Mouse (Mus musculus) CH12.LX (cell line): ENCODE measurements around the gene Rtel1. TPM values are rescaled to one million over a fixed set of nuclear protein-coding genes. Genes with fewer than 3 reads are reported as not detected.
A peak's percentile ranks its signal among the peaks of the same experiment; 100 is the strongest.

Source experiments
- DNase-seq: peaks from one replicate; pipeline ENCODE4 v3.0.0-alpha.2; 2013; ENCODE audit errors: extremely low read depth
- H3K27ac ChIP-seq: 2 replicates; pipeline ENCODE4 v1.5.1; 2012; ENCODE audit warnings: low read depth, mild to moderate bottlenecking, control low read depth, moderate library complexity; ENCODE audit not compliant: insufficient read depth
- H3K27me3 ChIP-seq: replicated peaks from 2 replicates; pipeline ENCODE3; 2012; ENCODE audit warnings: inconsistent platforms
- H3K36me3 ChIP-seq, 2 experiments: replicated peaks in 1 of 2; 2 replicates each; pipeline versions ENCODE3 to v1.6.1; 2012; ENCODE audit warnings: inconsistent platforms in 1 of 2, low read length in 1 of 2, mild to moderate bottlenecking in 1 of 2, mixed read lengths in 1 of 2, moderate library complexity in 1 of 2; ENCODE audit not compliant: control insufficient read depth in 1 of 2, insufficient read depth in 1 of 2
- H3K4me1 ChIP-seq, 2 experiments: 2 replicates each; pipeline ENCODE4 v1.6.1; 2012; ENCODE audit warnings: inconsistent platforms in 1 of 2, moderate library complexity in 1 of 2; ENCODE audit not compliant: insufficient read depth in 2 of 2, control insufficient read depth in 1 of 2
- H3K4me2 ChIP-seq: 2 replicates; pipeline ENCODE4 v1.6.1; 2012; ENCODE audit warnings: low read depth, mild to moderate bottlenecking, control low read depth; ENCODE audit not compliant: poor library complexity, insufficient read depth, severe bottlenecking
- H3K4me3 ChIP-seq, 3 experiments: fragments of 150-350 bp in 1 of 3; sonication (generic) in 1 of 3; replicated peaks in 1 of 3; 2 replicates each; pipeline versions ENCODE3 to v1.5.1; 2011 to 2012; ENCODE audit warnings: low read depth in 2 of 3, low read length in 2 of 3, mild to moderate bottlenecking in 2 of 3, moderate library complexity in 2 of 3, control low read depth in 1 of 3, improper control_type of control experiment in 1 of 3, inconsistent platforms in 1 of 3, mixed read lengths in 1 of 3; ENCODE audit not compliant: poor library complexity in 1 of 3
- H3K79me2 ChIP-seq: replicated peaks from 2 replicates; pipeline ENCODE4 v1.6.1; 2012; ENCODE audit warnings: mild to moderate bottlenecking, moderate library complexity; ENCODE audit not compliant: control insufficient read depth, poor library complexity, insufficient read depth, severe bottlenecking; ENCODE audit errors: extremely low read depth
- H3K9ac ChIP-seq: 2 replicates; pipeline ENCODE4 v1.6.1; 2012; ENCODE audit warnings: low read depth, mild to moderate bottlenecking, control low read depth, moderate library complexity; ENCODE audit not compliant: insufficient read depth
- H3K9me3 ChIP-seq: replicated peaks from 2 replicates; pipeline ENCODE3; 2012; ENCODE audit warnings: low read length, inconsistent platforms, mixed read lengths
- BHLHE40 ChIP-seq: IDR thresholded peaks from 2 replicates; pipeline ENCODE4 v1.6.1; 2011; ENCODE audit warnings: mild to moderate bottlenecking, low read depth, low read length, improper control_type of control experiment
- CHD1 ChIP-seq: IDR thresholded peaks from 2 replicates; pipeline ENCODE4 v1.6.1; 2012; ENCODE audit warnings: low read depth, low read length, improper control_type of control experiment, inconsistent platforms
- CHD2 ChIP-seq: IDR thresholded peaks from 2 replicates; pipeline ENCODE4 v1.6.1; 2011; ENCODE audit warnings: low read length, improper control_type of control experiment
- CTCF ChIP-seq, 2 experiments: IDR thresholded peaks in 1 of 2; conservative IDR thresholded peaks in 1 of 2; 2 replicates each; pipeline ENCODE4 v1.5.1; 2011 to 2012; ENCODE audit warnings: low read depth in 2 of 2, low read length in 2 of 2, improper control_type of control experiment in 1 of 2, inconsistent platforms in 1 of 2, mild to moderate bottlenecking in 1 of 2, moderate library complexity in 1 of 2
- E2F4 ChIP-seq: IDR thresholded peaks from 2 replicates; pipeline ENCODE4 v1.6.1; 2011; ENCODE audit warnings: low read depth, low read length, improper control_type of control experiment; ENCODE audit not compliant: insufficient replicate concordance
- ELF1 ChIP-seq: IDR thresholded peaks from 2 replicates; pipeline ENCODE4 v1.6.1; 2014; ENCODE audit warnings: low read depth, mild to moderate bottlenecking, inconsistent platforms, low read length, improper control_type of control experiment
- EP300 ChIP-seq: IDR thresholded peaks from 2 replicates; pipeline ENCODE4 v1.6.1; 2011; ENCODE audit warnings: low read length, improper control_type of control experiment
- ETS1 ChIP-seq: conservative IDR thresholded peaks from 2 replicates; pipeline ENCODE4 v1.6.1; 2012; ENCODE audit warnings: low read depth, mild to moderate bottlenecking, inconsistent platforms, low read length, improper control_type of control experiment, moderate library complexity
- GABPA ChIP-seq: IDR thresholded peaks from 2 replicates; pipeline ENCODE4 v1.6.1; 2012; ENCODE audit warnings: low read depth, low read length, improper control_type of control experiment, inconsistent platforms; ENCODE audit not compliant: insufficient replicate concordance
- HCFC1 ChIP-seq: IDR thresholded peaks from 2 replicates; pipeline ENCODE4 v1.6.1; 2012; ENCODE audit warnings: low read depth, mild to moderate bottlenecking, inconsistent platforms, low read length, improper control_type of control experiment
- IRF4 ChIP-seq: IDR thresholded peaks from 2 replicates; pipeline ENCODE4 v1.6.1; 2014; ENCODE audit warnings: low read depth, mild to moderate bottlenecking, inconsistent platforms, low read length, improper control_type of control experiment
- JUN ChIP-seq: IDR thresholded peaks from 2 replicates; pipeline ENCODE4 v1.6.1; 2011; ENCODE audit warnings: low read depth, mild to moderate bottlenecking, low read length, improper control_type of control experiment, moderate library complexity; ENCODE audit not compliant: insufficient read depth
- JUND ChIP-seq: conservative IDR thresholded peaks from 2 replicates; pipeline ENCODE4 v1.6.1; 2011; ENCODE audit warnings: low read depth, low read length, improper control_type of control experiment
- KAT2A ChIP-seq: IDR thresholded peaks from 2 replicates; pipeline ENCODE4 v1.6.1; 2012; ENCODE audit warnings: low read length, improper control_type of control experiment, inconsistent platforms; ENCODE audit not compliant: insufficient replicate concordance
- MAFK ChIP-seq: IDR thresholded peaks from 2 replicates; pipeline ENCODE4 v1.6.1; 2011; ENCODE audit warnings: low read length, improper control_type of control experiment; ENCODE audit not compliant: insufficient replicate concordance
- MAX ChIP-seq: IDR thresholded peaks from 2 replicates; pipeline ENCODE4 v1.6.1; 2011; ENCODE audit warnings: low read length, improper control_type of control experiment
- MAZ ChIP-seq: IDR thresholded peaks from 2 replicates; pipeline ENCODE4 v1.6.1; 2012; ENCODE audit warnings: low read depth, mild to moderate bottlenecking, inconsistent platforms, low read length, improper control_type of control experiment, moderate library complexity
- MEF2A ChIP-seq: IDR thresholded peaks from 2 replicates; pipeline ENCODE4 v1.6.1; 2014; ENCODE audit warnings: low read depth, mild to moderate bottlenecking, inconsistent platforms, low read length, improper control_type of control experiment, borderline replicate concordance
- MXI1 ChIP-seq: IDR thresholded peaks from 2 replicates; pipeline ENCODE4 v1.6.1; 2011; ENCODE audit warnings: mild to moderate bottlenecking, low read depth, low read length, improper control_type of control experiment
- MYC ChIP-seq: IDR thresholded peaks from 2 replicates; pipeline ENCODE4 v1.6.1; 2011; ENCODE audit warnings: low read depth, mild to moderate bottlenecking, improper control_type of control experiment, low read length
- NELFE ChIP-seq: IDR thresholded peaks from 2 replicates; pipeline ENCODE4 v1.6.1; 2011; ENCODE audit warnings: low read depth, low read length, improper control_type of control experiment
- NRF1 ChIP-seq: IDR thresholded peaks from 2 replicates; pipeline ENCODE4 v1.6.1; 2014; ENCODE audit warnings: low read depth, mild to moderate bottlenecking, inconsistent platforms, low read length, improper control_type of control experiment, moderate library complexity
- PAX5 ChIP-seq: IDR thresholded peaks from 2 replicates; pipeline ENCODE4 v1.6.1; 2012; ENCODE audit warnings: low read length, inconsistent platforms, mixed read lengths
- POLR2A ChIP-seq: IDR thresholded peaks from 2 replicates; pipeline ENCODE4 v1.6.1; 2011; ENCODE audit warnings: low read depth, mild to moderate bottlenecking, improper control_type of control experiment, low read length
- POLR2AphosphoS2 ChIP-seq: IDR thresholded peaks from 2 replicates; pipeline ENCODE4 v1.6.1; 2011; ENCODE audit warnings: low read depth, low read length, improper control_type of control experiment
- RAD21 ChIP-seq: IDR thresholded peaks from 2 replicates; pipeline ENCODE4 v1.6.1; 2011; ENCODE audit warnings: low read depth, mild to moderate bottlenecking, low read length, improper control_type of control experiment, moderate library complexity
- RCOR1 ChIP-seq: conservative IDR thresholded peaks from 2 replicates; pipeline ENCODE4 v1.6.1; 2012; ENCODE audit warnings: low read depth, mild to moderate bottlenecking, inconsistent platforms, low read length, improper control_type of control experiment
- SIN3A ChIP-seq: IDR thresholded peaks from 2 replicates; pipeline ENCODE4 v1.6.1; 2012; ENCODE audit warnings: low read length, improper control_type of control experiment, inconsistent platforms
- SMC3 ChIP-seq: IDR thresholded peaks from 2 replicates; pipeline ENCODE4 v1.6.1; 2011; ENCODE audit warnings: low read depth, low read length, improper control_type of control experiment
- TBP ChIP-seq: conservative IDR thresholded peaks from 2 replicates; pipeline ENCODE4 v1.6.1; 2011; ENCODE audit warnings: low read depth, low read length, improper control_type of control experiment
- TCF12 ChIP-seq: IDR thresholded peaks from 2 replicates; pipeline ENCODE4 v1.6.1; 2014; ENCODE audit warnings: low read depth, mild to moderate bottlenecking, inconsistent platforms, low read length, improper control_type of control experiment
- UBTF ChIP-seq: IDR thresholded peaks from 2 replicates; pipeline ENCODE4 v1.6.1; 2012; ENCODE audit warnings: low read depth, mild to moderate bottlenecking, inconsistent platforms, low read length, improper control_type of control experiment, moderate library complexity
- USF1 ChIP-seq: IDR thresholded peaks from 2 replicates; pipeline ENCODE4 v1.6.1; 2014; ENCODE audit warnings: low read depth, mild to moderate bottlenecking, inconsistent platforms, low read length, improper control_type of control experiment
- USF2 ChIP-seq: conservative IDR thresholded peaks from 2 replicates; pipeline ENCODE4 v1.6.1; 2011; ENCODE audit warnings: low read depth, low read length, improper control_type of control experiment
- ZC3H11A ChIP-seq: IDR thresholded peaks from 2 replicates; pipeline ENCODE4 v1.6.1; 2012; ENCODE audit warnings: low read depth, mild to moderate bottlenecking, inconsistent platforms, low read length, improper control_type of control experiment
- ZKSCAN1 ChIP-seq: IDR thresholded peaks from 2 replicates; pipeline ENCODE4 v1.6.1; 2012; ENCODE audit warnings: low read depth, inconsistent platforms, low read length, improper control_type of control experiment, borderline replicate concordance
- ZMIZ1 ChIP-seq: IDR thresholded peaks from 2 replicates; pipeline ENCODE4 v1.6.1; 2012; ENCODE audit warnings: low read depth, mild to moderate bottlenecking, inconsistent platforms, low read length, improper control_type of control experiment
- ZNF384 ChIP-seq: IDR thresholded peaks from 2 replicates; pipeline ENCODE4 v1.6.1; 2012; ENCODE audit warnings: low read depth, low read length, improper control_type of control experiment, inconsistent platforms
- dilution Hi-C: fragments of 300-500 bp; cut with MboI; formaldehyde crosslinking; loops from 2 replicates; pipeline ENCODE4 v1.14.3; 2020; ENCODE audit warnings: low sequenced_read_pairs; ENCODE audit not compliant: extremely low pct_unique_long_range_greater_than_20kb, extremely low pct_ligation_motif_present
- in situ Hi-C: fragments of 300-500 bp; cut with MboI; formaldehyde crosslinking; loops from 3 replicates; pipeline ENCODE4 v1.14.3; 2019; ENCODE audit warnings: low sequenced_read_pairs, low pct_ligation_motif_present, low pct_unique_long_range_greater_than_20kb, mixed read lengths
- polyA plus RNA-seq: library from polyadenylated mRNA; unstranded; fragments of >175 nt; gene quantifications from 2 replicates; pipeline ENCODE4 v1.2.1, GENCODE M21; 2012; ENCODE audit warnings: low read depth; ENCODE audit not compliant: insufficient read length
- total RNA-seq, 2 experiments: library from RNA; depleted of rRNA; stranded (reverse); fragments of 300-350 nt in 1 of 2; fragments of >200 nt in 1 of 2; gene quantifications; 2 replicates each; pipeline ENCODE4 v1.2.3; 2012 to 2014

The Rtel1 gene
- total and polyA plus RNA-seq, 3 experiments, result 65.4 to 89.2 (median 67.6) TPM

GRCm38 (mm10) chr2:181364860-181365596 lies 45.5 kb downstream of the Rtel1 start, which contains the start of the genes Zgpat and Arfrp1:
Gene Zgpat, plus strand, starts transcription at chr2:181364928.
Gene Arfrp1, minus strand, starts transcription at chr2:181365404.
- DNase-seq, result peak; percentile 82
- peak; percentile 83; the same call in 1 of the 2 replicates for TF ChIP-seq KAT2A
- TF ChIP-seq JUN, result no peak
- TF ChIP-seq ZMIZ1, result peak; percentile 51; the same call in 1 of the 2 replicates
- no peak for TF ChIP-seq CHD1
- no peak for TF ChIP-seq ZC3H11A
- no peak for TF ChIP-seq CTCF (conservative IDR thresholded peaks at IDR 0.05 in 1 of 2, IDR thresholded peaks at IDR 0.05 in 1 of 2; ENCODE audit: low read depth in 2 of 2, low read length in 2 of 2)
- no peak for TF ChIP-seq PAX5
- TF ChIP-seq CHD2, result no peak
- no peak; the same call in 1 of the 2 replicates for TF ChIP-seq ETS1
- TF ChIP-seq RAD21, result no peak
- TF ChIP-seq RCOR1, result no peak
- TF ChIP-seq TCF12, result peak; percentile 87
- 0 out of 2 replicates have a peak, but pooled peaks have one; percentile 21 for TF ChIP-seq TBP
- no peak for TF ChIP-seq E2F4
- TF ChIP-seq USF1, result peak; percentile 43
- no peak for TF ChIP-seq GABPA
- peak; percentile 93 for TF ChIP-seq ELF1
- TF ChIP-seq HCFC1, result peak; percentile 89
- no peak for TF ChIP-seq POLR2AphosphoS2
- TF ChIP-seq EP300, result no peak
- peak; percentile 94 for TF ChIP-seq MAX
- TF ChIP-seq USF2, result no peak
- TF ChIP-seq MXI1, result peak; percentile 99
- peak; percentile 75 for TF ChIP-seq NELFE
- peak; percentile 79 for TF ChIP-seq UBTF
- TF ChIP-seq ZKSCAN1, result no peak
- no peak for TF ChIP-seq IRF4
- peak; percentile 51; the same call in 1 of the 2 replicates for TF ChIP-seq MEF2A
- peak; percentile 48; the same call in 1 of the 2 replicates for TF ChIP-seq NRF1
- TF ChIP-seq SIN3A, result peak; percentile 88
- peak; percentile 86 for TF ChIP-seq POLR2A
- TF ChIP-seq MAZ, result no peak
- TF ChIP-seq BHLHE40, result peak; percentile 63
- TF ChIP-seq MYC, result peak; percentile 91
- no peak for TF ChIP-seq ZNF384
- TF ChIP-seq SMC3, result no peak
- no peak for TF ChIP-seq MAFK
- no peak for TF ChIP-seq JUND
- TF ChIP-seq, all 38 proteins: peak for 17
- peaks cover 5 to 33% of the 10 kb centered on the region in 2 experiments for H3K4me1 ChIP-seq

More at GRCm38 (mm10) chr2:181364860-181365596, 45.5 kb downstream of the Rtel1 start, which contains the start of the genes Zgpat and Arfrp1:
- H3K9ac ChIP-seq, result peak within 1 kb of the TSS; percentile 81
- H3K4me3 ChIP-seq, result peak within 1 kb of the TSS; percentile 68 to 89 (median 86)
- peak within 1 kb of the TSS; percentile 95 for H3K4me2 ChIP-seq
- H3K79me2 ChIP-seq, result peaks cover 57% of the 10 kb centered on the region
- no peaks in the 10 kb centered on the region for H3K27me3 ChIP-seq
- in situ Hi-C loops, result loop anchor here (10.0 to 25.0 kb wide), 2 partner anchors 180 to 653 kb away; partner anchors contain the start of genes Dido1, Gid8 and Ppdpf
- peaks cover 31 to 56% of the 10 kb centered on the region in 2 experiments for H3K36me3 ChIP-seq
- dilution Hi-C loops, result no loop called here
- H3K9me3 ChIP-seq, result peaks cover 4% of the 10 kb centered on the region
- peak within 1 kb of the TSS; percentile 73 for H3K27ac ChIP-seq
